Mouse (Mus musculus) liver (tissue): ENCODE results near the gene Olfr596.
"Not testable (repeated sequence)": the region's sequence is repeated elsewhere in the genome, so short reads cannot be mapped to it uniquely, and the experiment has no call there.

Experiments used
- DNase-seq: peaks from one replicate; pipeline ENCODE4 v3.0.0-alpha.2; 2020; ENCODE audit warnings: mixed read lengths

The Olfr596 gene

DNA sequence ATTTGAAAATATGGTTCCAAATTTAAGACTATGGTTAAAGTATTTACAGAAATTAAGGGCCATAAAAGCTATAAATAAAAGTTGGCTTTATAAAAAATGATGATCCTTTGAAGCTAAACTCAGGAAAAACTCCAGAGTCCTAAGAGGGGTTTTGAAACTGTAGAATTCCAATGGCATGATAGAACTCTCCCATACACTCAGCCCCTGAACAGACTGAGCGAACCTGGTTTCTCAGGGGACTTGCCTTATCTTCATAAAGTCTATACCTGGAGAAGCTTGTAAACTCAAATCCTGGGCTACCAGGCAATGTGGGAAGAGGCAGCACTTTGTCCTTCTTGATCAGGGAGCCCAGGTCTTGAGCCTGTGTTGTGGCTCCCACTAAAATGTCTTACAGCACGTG is at the start of gene Olfr596:
Gene Olfr596 (plus strand): TSS at position 301 of the 400 bp plus-strand sequence.
- DNase-seq, result not testable (repeated sequence)

DNA sequence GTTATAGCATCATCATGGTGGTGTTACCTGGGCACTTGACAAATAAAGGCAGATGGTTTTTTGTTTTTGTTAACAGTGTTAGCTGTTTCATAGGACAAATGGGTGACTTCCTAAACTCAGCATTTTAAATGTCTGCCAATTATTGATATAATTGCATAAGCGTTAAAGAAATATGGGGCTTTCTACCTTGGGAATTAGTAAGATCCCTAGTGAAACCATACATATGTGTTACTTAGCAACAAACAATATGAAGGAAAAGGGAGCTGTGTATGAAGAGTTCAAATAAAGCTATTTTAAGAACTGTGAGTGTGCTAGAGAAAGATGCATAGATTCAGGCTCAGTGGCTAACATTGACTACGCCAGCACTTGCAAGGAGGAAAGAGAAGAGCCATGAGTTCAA is 10.6 kb downstream of the Olfr596 start, which contains the start of gene Olfr597:
Gene Olfr597 (plus strand): TSS at position 301 of the 400 bp plus-strand sequence.
- not testable (repeated sequence) for DNase-seq

DNA sequence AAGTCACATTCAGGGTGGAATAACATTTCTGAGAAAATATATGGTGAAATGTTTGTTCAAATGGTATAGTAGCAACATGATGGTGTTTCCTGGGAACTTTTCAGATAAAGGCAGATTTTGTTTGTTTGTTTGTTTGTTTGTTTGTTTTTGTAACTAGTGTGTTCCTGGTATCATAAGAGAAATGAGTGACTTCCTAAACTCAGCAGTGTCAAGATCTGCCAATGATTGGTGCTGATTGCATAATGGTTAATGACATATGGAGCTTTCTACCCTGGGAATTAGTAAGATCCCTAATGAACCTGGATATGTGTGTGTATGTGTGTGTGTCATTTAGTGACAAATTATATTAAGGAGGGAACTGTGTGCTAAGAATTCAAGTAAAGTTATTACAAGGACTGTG is 17.8 kb downstream of the Olfr596 start, which contains the start of gene Olfr598:
Gene Olfr598 (plus strand): TSS at position 301 of the 400 bp plus-strand sequence.
- no peak for DNase-seq

DNA sequence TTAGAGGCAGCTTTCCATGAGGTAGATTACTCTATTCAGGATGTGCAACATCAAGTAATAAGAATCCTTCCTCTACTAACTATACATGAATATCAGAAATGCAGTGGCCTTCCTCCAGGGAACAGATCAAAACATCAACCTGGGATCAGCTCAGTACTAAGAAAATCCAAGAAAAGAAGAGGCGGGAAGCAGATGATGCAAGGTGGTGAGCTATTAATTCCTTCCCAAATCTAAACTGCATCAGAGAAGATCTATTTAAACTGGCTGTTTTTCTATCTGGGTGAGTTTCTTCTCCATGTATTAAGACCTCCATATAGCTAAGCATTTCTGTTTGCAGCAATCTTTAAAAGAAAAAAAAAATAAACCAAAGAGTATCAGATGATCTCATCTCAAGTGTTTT is 30.2 kb downstream of the Olfr596 start, which contains the start of gene Olfr599:
Gene Olfr599 (plus strand): TSS at position 301 of the 400 bp plus-strand sequence.
- no peak for DNase-seq

DNA sequence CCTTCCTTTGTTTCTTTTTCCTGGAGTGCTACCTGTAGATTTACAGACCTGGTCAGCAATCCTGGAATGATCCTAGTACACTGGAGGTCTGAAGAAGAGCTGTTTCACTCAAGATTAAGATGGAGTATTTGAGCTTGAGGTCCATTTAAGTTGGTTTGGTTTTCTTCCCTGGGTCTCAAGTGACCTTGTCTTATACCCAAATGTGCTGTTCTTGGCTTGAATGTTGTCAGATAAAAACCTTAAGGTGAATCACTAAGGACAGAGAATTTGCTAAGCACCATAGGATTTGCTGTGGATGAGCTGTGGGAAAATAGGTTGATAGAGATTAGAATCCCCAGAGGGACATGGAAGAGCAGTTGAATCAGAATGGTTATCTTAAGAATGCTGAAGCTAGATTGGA is 44.1 kb downstream of the Olfr596 start, which contains the start of gene Olfr600:
Gene Olfr600 (minus strand): TSS at position 101 of the 400 bp plus-strand sequence.
- DNase-seq, result no peak
